Mouse (Mus musculus) MEL (cell line): ENCODE measurements at regions not wholly inside any gene's neighbourhood (a gene's known extent, or its start where the extent isn't known, plus 50 kb on each side); places are given as distances from the start of the nearest gene placed in this dataset.

Experiments used
- CTCF ChIP-seq, 3 experiments: IDR thresholded peaks in 2 of 3; conservative IDR thresholded peaks in 1 of 3; 2 replicates each; pipeline ENCODE4 v1.5.1; 2011 to 2012; ENCODE audit warnings: low read length in 3 of 3, low read depth in 2 of 3, mild to moderate bottlenecking in 2 of 3, improper control_type of control experiment in 1 of 3, inconsistent platforms in 1 of 3, mixed read lengths in 1 of 3, moderate library complexity in 1 of 3; ENCODE audit not compliant: control insufficient read depth in 1 of 3, insufficient read depth in 1 of 3, poor library complexity in 1 of 3, severe bottlenecking in 1 of 3
- E2F4 ChIP-seq: IDR thresholded peaks from 2 replicates; pipeline ENCODE4 v1.6.1; 2011; ENCODE audit warnings: low read depth, low read length, improper control_type of control experiment, borderline replicate concordance
- EP300 ChIP-seq, 2 experiments: IDR thresholded peaks; 2 replicates each; pipeline ENCODE4 v1.6.1; 2011; ENCODE audit warnings: improper control_type of control experiment in 2 of 2, low read length in 2 of 2, low read depth in 1 of 2, mild to moderate bottlenecking in 1 of 2
- GATA1 ChIP-seq: IDR thresholded peaks from 2 replicates; pipeline ENCODE4 v1.6.1; 2011; ENCODE audit warnings: low read depth, low read length, improper control_type of control experiment
- HCFC1 ChIP-seq: IDR thresholded peaks from 2 replicates; pipeline ENCODE4 v1.6.1; 2012; ENCODE audit warnings: low read depth, mild to moderate bottlenecking, inconsistent platforms, low read length, improper control_type of control experiment, moderate library complexity
- MYC ChIP-seq: IDR thresholded peaks from 2 replicates; pipeline ENCODE4 v1.6.1; 2011; ENCODE audit warnings: low read depth, mild to moderate bottlenecking, low read length, improper control_type of control experiment, moderate library complexity
- POLR2A ChIP-seq, 2 experiments: IDR thresholded peaks; 2 replicates each; pipeline ENCODE4 v1.6.1; 2011 to 2012; ENCODE audit warnings: low read length in 2 of 2, mild to moderate bottlenecking in 2 of 2, control low read depth in 1 of 2, improper control_type of control experiment in 1 of 2, low read depth in 1 of 2, moderate library complexity in 1 of 2; ENCODE audit not compliant: control insufficient read depth in 1 of 2, insufficient read depth in 1 of 2, poor library complexity in 1 of 2
- POLR2AphosphoS5 ChIP-seq: IDR thresholded peaks from 2 replicates; pipeline ENCODE4 v1.6.1; 2012; ENCODE audit warnings: low read depth, borderline replicate concordance, mild to moderate bottlenecking, inconsistent platforms, low read length, moderate library complexity, mixed read lengths
- TCF12 ChIP-seq: IDR thresholded peaks from 2 replicates; pipeline ENCODE4 v1.6.1; 2014; ENCODE audit warnings: low read depth, mild to moderate bottlenecking, inconsistent platforms, low read length, improper control_type of control experiment, moderate library complexity

DNA sequence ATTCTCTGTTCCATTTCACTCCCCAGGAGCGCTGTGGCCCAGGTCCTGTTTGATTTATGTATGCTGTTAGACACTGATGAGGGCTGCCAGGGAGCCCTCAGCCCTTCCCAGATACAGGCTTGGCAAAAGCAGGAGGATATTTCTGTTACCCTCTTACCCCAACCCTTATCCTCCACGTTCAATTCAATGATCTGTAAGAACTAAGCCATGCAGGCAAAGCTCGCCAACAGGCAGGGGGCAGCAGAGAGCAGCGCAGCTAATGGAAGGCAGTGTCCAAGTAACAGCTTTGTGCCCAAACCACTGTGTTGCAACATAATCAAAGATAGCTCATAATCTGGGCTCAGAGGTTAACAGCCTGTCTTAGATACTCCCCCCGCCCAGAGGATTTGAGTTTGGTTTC is 166.8 kb upstream of the Eif4g2 start:
- TF ChIP-seq CTCF (IDR thresholded peaks at IDR 0.05 in 2 of 3, conservative IDR thresholded peaks at IDR 0.05 in 1 of 3; ENCODE audit: control insufficient read depth in 1 of 3, insufficient read depth in 1 of 3, low read depth in 2 of 3, low read length in 3 of 3, poor library complexity in 1 of 3, severe bottlenecking in 1 of 3) (peak; percentile 74 to 92 (median 87)), POLR2A (IDR thresholded peaks at IDR 0.05; ENCODE audit: control insufficient read depth in 1 of 2, insufficient read depth in 1 of 2, low read depth in 1 of 2, low read length in 2 of 2, poor library complexity in 1 of 2) (no peak), POLR2AphosphoS5 (no peak), HCFC1 (no peak), EP300 (IDR thresholded peaks at IDR 0.05; ENCODE audit: low read depth in 1 of 2, low read length in 2 of 2) (no peak), GATA1 (no peak), TCF12 (no peak), E2F4 (no peak), MYC (no peak)
